Mouse (Mus musculus) hindbrain, embryonic 14.5 days (tissue): ENCODE data around the gene Suco. TPM values are rescaled to one million over a fixed set of nuclear protein-coding genes. Genes with fewer than 3 reads are reported as not detected.

ENCODE experiments used
- ATAC-seq: fragments of 200-750 bp; cut with Nextera tagmentation; 2 replicates; pipeline ENCODE4 v1.8.0; 2017; ENCODE audit warnings: moderate number of reproducible peaks, mild to moderate bottlenecking, moderate TSS enrichment, moderate library complexity; ENCODE audit not compliant: low FRiP score
- DNase-seq: peaks from one replicate; pipeline ENCODE4 v3.0.0-alpha.2; 2015; ENCODE audit warnings: low spot score
- H3K27ac ChIP-seq: fragments of 300-500 bp; sonication (generic); 2 replicates; pipeline ENCODE4 v1.5.1; 2014; ENCODE audit warnings: mild to moderate bottlenecking, moderate library complexity
- H3K27me3 ChIP-seq: fragments of 300-500 bp; sonication (generic); 2 replicates; pipeline ENCODE4 v1.6.1; 2014; ENCODE audit warnings: mild to moderate bottlenecking, low read length, mixed read lengths; ENCODE audit not compliant: control insufficient read depth, insufficient read depth
- H3K36me3 ChIP-seq: fragments of 300-500 bp; sonication (generic); replicated peaks from 2 replicates; pipeline ENCODE4 v1.6.1; 2014; ENCODE audit not compliant: control insufficient read depth, insufficient read depth
- H3K4me1 ChIP-seq: fragments of 300-500 bp; sonication (generic); replicated peaks from 2 replicates; pipeline ENCODE4 v1.6.1; 2014; ENCODE audit warnings: antibody characterized with exemption, low read length, mixed read lengths; ENCODE audit not compliant: control insufficient read depth, insufficient read depth
- H3K4me2 ChIP-seq: fragments of 300-500 bp; sonication (generic); replicated peaks from 2 replicates; pipeline ENCODE4 v1.6.1; 2014; ENCODE audit warnings: mild to moderate bottlenecking, moderate library complexity
- H3K4me3 ChIP-seq: fragments of 300-500 bp; sonication (generic); replicated peaks from 2 replicates; pipeline ENCODE4 v1.5.1; 2014; ENCODE audit warnings: mild to moderate bottlenecking, low read length
- H3K9ac ChIP-seq: fragments of 300-500 bp; sonication (generic); 2 replicates; pipeline ENCODE4 v1.6.1; 2014
- H3K9me3 ChIP-seq: fragments of 300-500 bp; sonication (generic); 2 replicates; pipeline ENCODE4 v1.6.1; 2016; ENCODE audit warnings: low read length; ENCODE audit not compliant: control insufficient read depth
- WGBS: fragments of 180-500 bp; shearing (Covaris S2); extraction: QIAGEN DNeasy Blood & Tissue Kit; methylation state at CpG from one replicate; pipeline ENCODE4 v1.1.7; 2014; 5-methylcytosine and 5-hydroxymethylcytosine counted together
- polyA plus RNA-seq: library from polyadenylated mRNA; unstranded; fragments of >200 nt; fragmentation: Nextera tagmentation; extraction: Ambion mirVana; gene quantifications from 2 replicates; pipeline ENCODE4 v1.2.1, GENCODE M21; 2014

Gene Suco
- polyA plus RNA-seq, 1 experiment from 2014 or later, result 25.7 TPM

- Histone ChIP-seq H3K9me3 (no peaks in the 10 kb centered on the region), H3K9ac (no peak overlapping the region), H3K4me2 (no peak overlapping the region), H3K4me3 (no peak overlapping the region), H3K36me3 (no peaks in the 10 kb centered on the region), H3K27ac (no peak overlapping the region), H3K27me3 (no peaks in the 10 kb centered on the region), H3K4me1 (no peaks in the 10 kb centered on the region)
- WGBS, result 53% methylated on average over 3 of the region's 3 CpGs
- ATAC-seq (no peak), DNase-seq (no peak)
Observed at GRCm38 (mm10) chr1:161916036-161916435, 39.6 kb upstream of the Suco start.

GRCm38 (mm10) chr1:161913648-161913984, 37.1 kb upstream of the Suco start:
- Histone ChIP-seq H3K36me3 (no peaks in the 10 kb centered on the region), H3K27ac (no peak overlapping the region), H3K4me1 (no peaks in the 10 kb centered on the region), H3K27me3 (no peaks in the 10 kb centered on the region), H3K9me3 (no peaks in the 10 kb centered on the region), H3K4me3 (no peak overlapping the region), H3K9ac (no peak overlapping the region), H3K4me2 (no peak overlapping the region)
- DNase-seq, result no peak
- ATAC-seq, result no peak
- WGBS, result 73% methylated on average over 7 of the region's 7 CpGs

DNA sequence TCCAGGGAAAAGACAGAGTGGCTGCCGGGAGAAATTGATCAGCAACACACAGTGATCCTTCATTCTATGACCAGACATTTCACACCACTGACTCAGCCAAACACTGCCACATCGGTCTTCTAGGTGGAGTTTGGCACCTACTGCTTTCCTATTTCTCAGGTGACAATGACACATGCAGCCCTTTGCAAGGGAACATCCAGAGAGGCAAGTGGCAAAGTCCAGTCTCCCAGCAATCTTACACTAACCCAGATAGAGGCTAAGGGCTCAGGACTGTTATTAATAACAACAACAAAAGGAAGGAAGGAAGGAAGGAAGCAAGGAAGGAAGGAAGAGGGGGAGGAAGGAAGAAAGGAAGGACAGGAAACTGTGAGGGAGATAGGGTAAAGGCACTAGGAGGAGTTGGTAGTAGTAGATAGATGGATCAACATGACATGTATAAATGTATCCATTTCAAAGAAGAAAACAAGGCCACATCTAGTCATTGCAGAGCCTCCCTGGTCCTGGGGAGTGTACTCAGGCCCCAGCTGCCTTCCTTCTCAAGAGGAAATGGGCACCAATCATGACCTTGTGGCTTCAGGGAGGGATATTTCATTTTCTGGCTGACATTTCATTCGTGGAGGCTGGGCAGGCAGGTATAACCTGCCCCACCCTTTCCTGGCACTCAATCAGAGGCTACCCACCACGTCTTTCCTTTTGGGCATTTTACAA, 36.6 kb upstream of the Suco start:
- Histone ChIP-seq H3K4me1 (no peaks in the 10 kb centered on the region), H3K9ac (no peak overlapping the region), H3K27me3 (no peaks in the 10 kb centered on the region), H3K4me2 (no peak overlapping the region), H3K4me3 (no peak overlapping the region), H3K27ac (no peak overlapping the region), H3K9me3 (no peaks in the 10 kb centered on the region), H3K36me3 (no peaks in the 10 kb centered on the region)
- ATAC-seq (no peak), DNase-seq (no peak)
- WGBS, result 72% methylated on average over 4 of the region's 4 CpGs

GRCm38 (mm10) chr1:161909074-161909473, 32.6 kb upstream of the Suco start:
- 73% methylated on average over 8 of the region's 8 CpGs for WGBS
- H3K4me3 ChIP-seq, result no peak overlapping the region
- no peak overlapping the region for H3K4me2 ChIP-seq
- ATAC-seq, result no peak
- DNase-seq, result no peak
- H3K36me3 ChIP-seq, result no peaks in the 10 kb centered on the region
- no peaks in the 10 kb centered on the region for H3K4me1 ChIP-seq
- no peak overlapping the region for H3K9ac ChIP-seq
- H3K27me3 ChIP-seq, result no peaks in the 10 kb centered on the region
- no peaks in the 10 kb centered on the region for H3K9me3 ChIP-seq
- no peak overlapping the region for H3K27ac ChIP-seq

DNA sequence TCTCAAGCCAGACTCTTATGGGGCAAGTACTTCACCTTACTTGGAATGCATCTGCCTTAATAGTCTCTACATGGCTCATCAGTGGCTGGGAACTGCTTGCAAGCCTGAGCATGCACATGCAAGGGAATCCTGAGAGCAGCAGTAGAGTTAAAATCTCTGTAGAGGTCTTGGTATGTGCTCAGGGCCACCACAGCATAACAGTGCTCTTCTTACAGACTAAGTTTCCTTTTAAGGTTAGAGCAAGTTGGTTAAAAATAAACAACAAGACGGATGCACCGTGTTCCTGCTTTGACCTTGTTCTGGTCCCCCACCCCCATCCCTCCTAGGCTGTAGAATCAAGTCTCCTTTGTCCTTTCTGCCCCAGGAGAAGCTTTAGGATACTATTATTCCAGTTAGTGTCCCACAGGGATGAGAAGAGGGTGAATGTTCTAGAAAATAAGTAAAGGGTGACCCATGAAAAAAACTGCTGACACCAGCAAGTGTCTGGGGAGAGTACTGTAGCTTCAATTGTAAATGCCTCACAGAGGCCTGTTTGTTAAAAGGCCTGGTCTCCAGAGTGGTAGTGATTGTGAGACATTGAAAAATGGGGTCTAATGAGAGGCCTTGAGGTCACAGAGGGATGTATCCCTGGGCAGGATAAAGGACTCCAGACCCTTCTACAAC, 31.4 kb upstream of the Suco start:
- H3K4me3 ChIP-seq, result no peak overlapping the region
- 59% methylated on average over 2 of the region's 2 CpGs for WGBS
- H3K27me3 ChIP-seq, result no peaks in the 10 kb centered on the region
- no peak overlapping the region for H3K9ac ChIP-seq
- no peaks in the 10 kb centered on the region for H3K4me1 ChIP-seq
- H3K36me3 ChIP-seq, result no peaks in the 10 kb centered on the region
- DNase-seq, result no peak
- H3K4me2 ChIP-seq, result no peak overlapping the region
- no peak overlapping the region for H3K27ac ChIP-seq
- no peak for ATAC-seq
- H3K9me3 ChIP-seq, result no peaks in the 10 kb centered on the region

GRCm38 (mm10) chr1:161907111-161907510, 30.6 kb upstream of the Suco start:
- ATAC-seq (no peak), DNase-seq (no peak)
- Histone ChIP-seq H3K4me2 (no peak overlapping the region), H3K4me3 (no peak overlapping the region), H3K27ac (no peak overlapping the region), H3K27me3 (no peaks in the 10 kb centered on the region), H3K9ac (no peak overlapping the region), H3K9me3 (no peaks in the 10 kb centered on the region), H3K36me3 (no peaks in the 10 kb centered on the region), H3K4me1 (no peaks in the 10 kb centered on the region)
- WGBS, result 90% methylated on average over 4 of the region's 4 CpGs

- no peaks in the 10 kb centered on the region for H3K27me3 ChIP-seq
- no peak overlapping the region for H3K9ac ChIP-seq
- H3K36me3 ChIP-seq, result no peaks in the 10 kb centered on the region
- no peaks in the 10 kb centered on the region for H3K9me3 ChIP-seq
- no peak overlapping the region for H3K4me3 ChIP-seq
- H3K27ac ChIP-seq, result no peak overlapping the region
- H3K4me2 ChIP-seq, result no peak overlapping the region
- ATAC-seq (no peak), DNase-seq (no peak)
- 79% methylated on average over 9 of the region's 9 CpGs for WGBS
- no peaks in the 10 kb centered on the region for H3K4me1 ChIP-seq
Observed at GRCm38 (mm10) chr1:161902692-161903452, 26.4 kb upstream of the Suco start.

DNA sequence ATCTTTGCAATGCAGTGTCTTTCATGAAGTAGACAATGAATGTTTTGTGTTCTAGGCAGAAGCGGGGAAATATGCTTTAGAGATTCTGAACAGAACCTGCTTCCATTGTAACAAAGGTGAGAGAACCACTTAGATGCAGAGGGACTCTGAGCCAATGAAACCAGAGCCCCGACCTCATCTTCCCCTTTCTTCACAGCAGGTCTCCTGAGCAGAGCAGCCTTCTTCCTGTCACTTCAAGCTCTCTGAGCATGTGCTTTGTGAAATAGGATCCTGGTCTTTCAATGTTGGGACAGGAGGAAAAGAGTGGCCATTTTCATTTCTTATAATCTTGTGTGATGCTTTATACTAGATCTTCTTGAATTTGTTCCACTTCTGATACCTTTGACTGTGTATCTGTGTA, 23.6 kb upstream of the Suco start:
- no peak for DNase-seq
- Histone ChIP-seq H3K27ac (no peak overlapping the region), H3K4me3 (no peak overlapping the region), H3K36me3 (no peaks in the 10 kb centered on the region), H3K9me3 (no peaks in the 10 kb centered on the region), H3K4me2 (no peak overlapping the region), H3K27me3 (no peaks in the 10 kb centered on the region), H3K4me1 (no peaks in the 10 kb centered on the region), H3K9ac (no peak overlapping the region)
- WGBS, result 47% methylated on average over 2 of the region's 2 CpGs
- no peak for ATAC-seq

DNA sequence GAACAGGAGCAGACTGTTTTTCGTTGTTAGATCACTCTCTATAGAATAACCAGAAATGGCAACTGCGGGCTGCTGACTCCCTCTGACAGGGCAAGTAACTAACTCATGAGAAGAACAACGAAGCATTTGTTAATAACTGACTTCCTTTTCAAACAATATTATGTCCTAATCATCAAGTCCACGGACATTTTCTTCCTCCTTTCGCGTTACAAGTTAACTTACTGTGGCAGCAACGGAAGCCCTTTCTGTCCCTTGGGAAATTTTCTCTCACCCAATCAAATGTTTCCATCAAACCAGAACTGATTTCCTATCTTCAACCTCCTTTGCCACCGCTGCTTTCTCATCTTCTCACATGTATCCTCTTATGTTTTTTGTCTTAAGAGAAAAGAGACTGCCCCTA, 20.8 kb upstream of the Suco start:
- no peaks in the 10 kb centered on the region for H3K4me1 ChIP-seq
- H3K27ac ChIP-seq, result no peak overlapping the region
- H3K9me3 ChIP-seq, result no peaks in the 10 kb centered on the region
- no peaks in the 10 kb centered on the region for H3K27me3 ChIP-seq
- ATAC-seq, result no peak
- DNase-seq, result no peak
- H3K4me2 ChIP-seq, result no peak overlapping the region
- WGBS, result 80% methylated on average over 8 of the region's 8 CpGs
- H3K36me3 ChIP-seq, result no peaks in the 10 kb centered on the region
- no peak overlapping the region for H3K4me3 ChIP-seq
- no peak overlapping the region for H3K9ac ChIP-seq
